Mouse (Mus musculus): ENCODE results near the gene Kng1.

DNA sequence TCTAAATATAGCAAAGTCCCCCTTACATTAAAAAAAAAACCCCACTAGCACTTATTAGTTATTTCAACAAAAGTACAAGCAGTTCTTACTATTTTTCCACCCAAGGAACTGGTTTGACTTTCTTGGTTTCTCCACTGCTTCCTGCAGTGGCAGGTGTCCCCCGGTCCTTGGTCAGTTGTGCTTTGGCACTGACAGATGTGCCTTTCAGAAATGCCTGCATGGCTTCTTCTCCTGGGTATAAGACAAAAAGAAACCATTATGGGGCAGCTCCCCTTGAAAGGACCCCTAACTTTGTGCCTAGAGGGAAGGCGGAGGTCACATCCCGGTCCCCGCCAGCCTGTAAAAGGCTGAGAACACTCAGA is 69.6 kb downstream of the Kng1 start:
- TF ChIP-seq POLR2A (IDR thresholded peaks at IDR 0.05; ENCODE audit: insufficient read length, low read depth) (no peak), MAX (IDR thresholded peaks at IDR 0.05; ENCODE audit: low read depth) (no peak)
